Mouse (Mus musculus): Measurements from ENCODE around the gene Lhx6.

DNA sequence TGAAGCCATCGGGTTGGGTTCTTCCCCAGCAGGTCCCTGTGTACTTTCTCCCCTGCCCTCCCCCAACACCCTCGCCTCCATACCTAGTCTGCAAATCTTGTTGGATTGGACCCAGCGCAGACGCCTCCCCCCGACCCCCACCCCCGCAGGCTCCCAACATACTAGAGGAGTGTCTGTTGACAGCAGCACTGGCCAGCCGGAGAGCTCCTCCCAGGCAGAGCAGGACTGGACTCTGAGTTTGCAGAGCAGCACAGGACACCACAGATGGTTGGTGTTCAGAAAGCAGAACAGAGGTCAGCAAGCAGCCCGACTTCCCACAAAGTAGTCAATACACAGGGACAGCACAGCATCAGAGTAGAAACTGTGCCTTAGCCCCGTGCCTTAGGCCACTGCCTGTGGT, 23.8 kb downstream of the Lhx6 start:
- TF ChIP-seq NRF1 (IDR thresholded peaks at IDR 0.05; ENCODE audit: low read depth, low read length) (no peak), ZC3H11A (IDR thresholded peaks at IDR 0.05; ENCODE audit: low read depth, low read length) (no peak), USF2 (conservative IDR thresholded peaks at IDR 0.05; ENCODE audit: low read depth, low read length) (no peak), MAX (IDR thresholded peaks at IDR 0.05; ENCODE audit: low read length) (no peak), RCOR1 (conservative IDR thresholded peaks at IDR 0.05; ENCODE audit: low read depth, low read length) (no peak), MAFK (IDR thresholded peaks at IDR 0.05; ENCODE audit: insufficient replicate concordance, low read length) (no peak), POLR2A (IDR thresholded peaks at IDR 0.05; ENCODE audit: low read depth, low read length) (no peak), CTCF (conservative IDR thresholded peaks at IDR 0.05 in 1 of 2, IDR thresholded peaks at IDR 0.05 in 1 of 2; ENCODE audit: low read depth in 2 of 2, low read length in 2 of 2) (no peak), KAT2A (IDR thresholded peaks at IDR 0.05; ENCODE audit: insufficient replicate concordance, low read length) (no peak), E2F4 (IDR thresholded peaks at IDR 0.05; ENCODE audit: insufficient replicate concordance, low read depth, low read length) (no peak), MEF2A (IDR thresholded peaks at IDR 0.05; ENCODE audit: borderline replicate concordance, low read depth, low read length) (no peak), EP300 (IDR thresholded peaks at IDR 0.05; ENCODE audit: low read length) (no peak), ZKSCAN1 (IDR thresholded peaks at IDR 0.05; ENCODE audit: borderline replicate concordance, low read depth, low read length) (no peak), TCF12 (IDR thresholded peaks at IDR 0.05; ENCODE audit: low read depth, low read length) (no peak)

Measured in CH12.LX (cell line).